Mouse (Mus musculus): ENCODE data around the gene Mus81.
"Not testable (repeated sequence)": the region's sequence is repeated elsewhere in the genome, so short reads cannot be mapped to it uniquely, and the experiment has no call there.

Mus81 gene

GRCm38 (mm10) chr19:5487768-5488550 lies at the start of gene Mus81:
Mus81 (minus strand) TSS chr19:5488402.
- peak; percentile 89 for DNase-seq (ENCODE audit: low spot score)

DNA sequence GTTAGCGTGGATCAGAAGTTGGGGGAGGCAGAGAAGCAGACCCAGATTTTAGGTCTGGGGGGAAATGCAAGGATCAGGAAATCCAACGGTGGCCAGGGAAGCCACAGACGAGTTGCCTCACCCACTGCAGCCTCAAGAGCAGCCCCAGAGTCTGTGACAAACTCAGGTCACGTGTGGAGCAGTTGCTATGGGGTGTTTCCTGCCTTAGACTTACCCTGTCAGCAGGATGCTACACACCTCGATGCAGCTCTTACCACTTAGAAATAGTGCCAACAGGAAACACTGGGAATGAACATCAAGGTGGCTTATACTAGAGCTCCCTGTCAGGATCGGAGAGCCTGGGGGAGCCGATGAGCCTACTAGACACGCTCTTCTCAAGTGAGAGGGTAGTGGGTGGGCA lies 44.3 kb upstream of the Mus81 start:
- DNase-seq (ENCODE audit: low spot score) = no peak

DNA sequence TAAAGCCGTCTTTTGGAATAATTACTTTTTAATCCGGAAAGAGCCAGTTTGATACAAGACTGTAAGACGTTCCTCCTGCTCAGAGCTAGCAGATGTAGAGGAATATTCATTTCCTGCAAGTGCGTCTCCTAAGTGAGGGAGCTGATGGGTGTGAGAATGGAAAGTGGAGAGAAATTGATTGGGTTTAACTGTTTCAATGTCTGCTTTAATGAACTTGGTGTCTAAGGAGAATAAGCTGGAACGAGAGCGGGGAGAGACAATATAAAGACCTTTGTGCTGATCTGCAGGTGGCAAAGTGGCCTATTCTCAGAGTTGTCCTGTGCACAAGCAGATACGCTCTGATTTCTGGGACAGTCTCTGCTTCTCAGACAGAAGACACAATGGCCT lies 41.9 kb upstream of the Mus81 start:
- no peak for DNase-seq (ENCODE audit: low spot score)

GRCm38 (mm10) chr19:5529325-5530137 lies 41.3 kb upstream of the Mus81 start:
- DNase-seq (ENCODE audit: low spot score) = peak; percentile 95

GRCm38 (mm10) chr19:5525204-5525603 lies 37.0 kb upstream of the Mus81 start:
- DNase-seq (ENCODE audit: low spot score) = no peak

GRCm38 (mm10) chr19:5518721-5519120 lies 30.5 kb upstream of the Mus81 start:
- no peak for DNase-seq (ENCODE audit: low spot score)

- no peak for DNase-seq (ENCODE audit: low spot score)
Observed at GRCm38 (mm10) chr19:5516906-5517505, 28.8 kb upstream of the Mus81 start.

DNA sequence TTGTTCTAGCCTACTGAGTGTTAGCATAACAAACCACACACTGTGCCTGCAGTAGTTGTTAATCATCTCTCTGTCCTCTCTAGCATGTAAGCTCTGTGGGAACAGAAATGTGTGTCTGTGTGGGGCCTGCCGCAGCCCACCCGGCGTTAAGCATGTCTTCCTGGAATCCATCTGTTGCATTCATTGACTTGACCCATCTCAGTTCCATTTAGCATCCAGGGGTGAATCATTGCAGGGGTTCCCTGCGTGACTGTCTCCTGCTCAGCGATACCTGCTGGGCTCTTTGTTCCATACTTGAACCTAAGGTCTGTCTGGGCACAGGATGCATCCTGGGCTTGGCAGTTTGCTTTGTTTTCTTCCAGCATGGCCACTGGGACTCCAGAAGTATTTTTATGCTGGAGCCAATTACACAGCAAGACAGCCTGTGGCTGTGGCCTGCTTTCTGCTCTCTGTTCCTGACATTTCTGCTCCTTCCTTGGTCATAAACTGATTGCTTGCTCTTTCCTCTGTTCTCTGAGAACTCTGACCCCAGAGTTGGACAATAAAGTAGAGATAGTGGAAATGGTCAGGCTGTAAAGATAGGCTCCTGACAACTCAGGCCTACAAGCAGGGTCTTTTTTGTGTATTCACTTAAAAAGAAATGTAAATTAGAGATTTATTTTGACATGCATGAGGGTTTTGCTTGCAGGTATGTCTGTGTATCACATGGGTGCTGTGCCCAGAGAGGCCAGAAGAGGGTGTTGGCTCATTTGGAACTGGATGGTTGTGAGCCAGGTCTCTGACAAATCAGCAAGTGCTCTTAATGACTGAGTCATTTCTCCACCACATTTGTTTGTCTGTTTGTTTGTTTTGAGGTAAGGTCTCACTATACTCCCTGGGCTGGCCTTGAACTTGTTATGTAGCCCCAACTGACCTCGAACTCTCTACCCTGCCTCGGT lies 27.9 kb upstream of the Mus81 start:
- no peak for DNase-seq (ENCODE audit: low spot score)

- DNase-seq (ENCODE audit: low spot score) = no peak
Observed at GRCm38 (mm10) chr19:5513005-5513349, 24.8 kb upstream of the Mus81 start.

DNA sequence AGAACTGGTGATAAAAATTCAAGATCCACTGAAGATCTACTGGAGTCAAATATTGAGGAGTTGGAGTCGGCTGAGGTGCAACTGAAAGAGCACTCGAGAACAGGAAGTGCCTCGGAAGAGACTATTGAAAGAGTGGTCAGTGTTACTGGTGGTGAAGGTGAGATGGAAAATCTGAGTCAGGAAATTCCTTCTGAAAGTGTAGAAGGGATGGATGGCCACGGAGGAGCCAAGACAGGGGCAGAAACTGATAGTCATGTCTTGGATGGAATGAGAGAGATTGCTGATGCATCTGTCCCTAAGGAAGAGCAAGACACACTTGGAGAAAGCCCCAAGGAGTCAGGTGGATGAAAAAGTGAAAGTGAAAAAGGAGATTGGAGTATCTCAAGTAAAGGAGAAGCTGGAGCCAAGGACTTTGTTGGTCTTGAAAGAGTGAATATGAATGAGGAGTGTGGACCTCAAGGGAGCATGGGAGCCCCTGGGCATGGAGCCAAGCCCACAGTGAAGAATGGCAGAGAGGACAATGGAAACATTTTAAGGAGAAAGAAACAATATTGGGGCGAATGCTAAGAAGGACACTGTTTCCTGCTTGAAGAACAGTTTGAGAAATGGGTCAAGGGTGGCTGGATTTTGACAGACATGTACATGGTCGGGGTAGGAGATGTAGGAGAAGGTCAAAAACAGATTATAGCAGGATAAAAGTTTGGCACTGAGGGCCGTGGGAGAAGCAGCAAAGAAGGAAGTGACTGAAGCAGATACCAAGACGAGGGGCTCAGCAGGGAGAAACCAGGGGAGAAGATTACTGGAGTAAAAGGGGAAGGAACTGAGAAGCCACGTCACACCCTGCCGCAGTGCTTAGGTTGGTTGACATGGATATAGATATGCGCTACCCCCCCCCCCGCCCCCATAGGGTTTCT lies 24.1 kb upstream of the Mus81 start:
- no peak for DNase-seq (ENCODE audit: low spot score)

GRCm38 (mm10) chr19:5511074-5511632 lies 23.0 kb upstream of the Mus81 start:
- no peak for DNase-seq (ENCODE audit: low spot score)

DNA sequence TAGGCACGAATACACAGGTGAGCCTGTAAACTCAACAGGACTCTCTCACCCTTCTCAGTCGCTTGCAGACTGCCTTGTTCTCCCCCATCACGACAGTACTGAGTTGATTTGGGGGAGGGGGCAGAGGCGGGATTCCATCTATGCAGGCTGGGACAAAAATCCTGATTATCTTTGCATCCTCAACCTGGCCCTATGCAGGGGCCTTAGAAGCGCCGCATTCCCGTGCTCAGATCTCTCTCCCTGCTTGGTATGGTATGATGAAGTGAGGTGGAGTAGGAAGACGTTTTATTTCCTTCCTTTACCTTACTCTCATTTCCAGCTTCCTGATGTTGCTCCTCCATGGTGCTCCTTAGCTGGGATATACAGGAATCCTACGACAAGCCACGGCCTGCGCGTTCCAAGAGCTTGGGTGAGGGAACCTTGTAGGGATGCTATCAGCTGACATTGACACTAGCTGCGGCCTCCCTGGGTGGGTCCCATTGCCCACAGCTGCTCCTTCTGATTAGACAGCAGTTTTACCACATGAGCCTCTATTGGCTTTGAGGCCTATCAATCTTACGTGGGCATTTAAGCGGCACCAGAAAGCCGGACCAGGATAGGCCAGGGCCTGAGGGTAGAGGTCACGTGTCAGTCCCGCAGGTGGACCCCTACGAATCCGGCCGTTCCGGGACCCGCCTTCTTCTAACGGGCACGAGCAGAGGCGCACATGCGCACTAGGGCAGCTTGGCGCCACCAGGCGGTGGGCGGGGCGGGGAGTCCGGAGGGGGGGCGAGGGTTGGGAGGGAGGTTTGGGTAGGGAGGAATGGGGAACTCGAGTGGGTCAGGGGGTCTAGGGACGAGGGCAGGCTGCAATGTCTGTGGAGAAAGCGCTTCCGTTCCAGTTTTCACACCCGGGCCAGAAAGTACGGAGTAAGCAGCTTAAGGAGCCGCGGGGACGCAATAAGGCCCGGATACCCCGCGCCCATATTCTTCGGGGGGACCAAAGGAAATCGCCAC lies 22.1 kb upstream of the Mus81 start, which contains the start of gene Snx32:
Gene Snx32 (minus strand): TSS at position 508 of the 996 bp plus-strand sequence.
- DNase-seq (ENCODE audit: low spot score) = peak; percentile 79

GRCm38 (mm10) chr19:5503687-5504086 lies 15.5 kb upstream of the Mus81 start, which contains the start of gene 1700020D05Rik:
1700020D05Rik (minus strand) TSS chr19:5503787.
- no peak for DNase-seq (ENCODE audit: low spot score)

DNA sequence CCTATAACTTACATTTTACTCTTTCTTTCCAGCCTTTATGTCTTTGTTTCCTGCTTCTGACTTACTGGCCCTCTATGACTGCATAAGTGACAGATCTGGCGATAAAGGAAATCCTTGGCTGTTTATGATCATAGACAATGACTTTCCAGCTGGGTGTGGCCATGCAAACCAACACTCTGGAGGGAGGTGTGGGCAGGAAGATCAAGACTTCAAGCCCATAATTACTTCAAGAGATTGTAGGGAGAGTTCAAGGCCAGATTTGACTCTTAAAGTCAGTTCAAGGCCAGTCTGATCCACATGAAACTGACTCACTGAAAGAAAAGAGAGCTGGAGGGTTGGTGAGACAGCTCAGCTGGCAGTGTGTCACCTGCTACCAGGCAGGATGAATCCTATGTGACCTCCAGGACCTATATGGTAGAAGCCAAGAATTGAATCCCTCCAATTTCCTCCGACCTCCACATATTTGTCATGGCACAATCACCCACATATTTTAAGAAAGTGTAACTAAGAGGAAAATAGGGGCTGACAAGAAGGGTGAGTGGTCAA lies 12.2 kb upstream of the Mus81 start:
- DNase-seq (ENCODE audit: low spot score) = no peak

- DNase-seq (ENCODE audit: low spot score) = no peak
Observed at GRCm38 (mm10) chr19:5496052-5496370, 7.8 kb upstream of the Mus81 start.

DNA sequence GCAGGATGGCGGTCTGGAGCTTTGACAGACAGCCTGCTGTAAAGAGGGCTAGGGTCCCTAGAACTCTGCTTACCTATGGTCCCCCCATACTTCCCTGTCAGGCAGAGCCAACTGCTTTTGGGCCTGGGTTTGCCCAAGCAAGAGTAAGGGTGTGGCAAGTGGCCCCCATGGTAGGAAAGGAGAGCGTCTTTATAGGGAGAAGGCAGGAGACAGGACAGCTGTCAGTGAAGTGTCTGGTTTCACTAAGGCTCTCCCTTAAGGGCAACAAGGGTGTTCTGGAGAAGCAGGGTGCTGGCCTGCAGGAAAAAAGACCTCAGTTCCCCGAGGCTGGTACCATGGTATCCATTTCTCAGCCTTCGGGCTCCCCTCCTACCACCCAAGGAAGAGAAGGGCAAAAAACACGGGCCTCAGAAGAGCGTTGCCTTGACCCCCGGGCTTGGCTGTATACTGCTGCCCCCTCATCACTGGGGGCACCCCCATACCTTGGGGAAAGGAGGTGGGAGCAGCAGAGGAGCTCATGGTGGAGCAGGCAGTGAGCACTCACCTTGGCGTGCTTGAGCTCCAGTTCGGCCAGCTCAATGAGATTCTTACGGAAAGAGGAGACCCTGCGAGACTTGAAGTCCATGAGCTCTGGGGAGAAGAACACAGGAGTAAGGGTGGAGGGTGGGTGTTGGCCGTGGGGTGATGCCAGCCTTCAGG lies 7.3 kb upstream of the Mus81 start:
- DNase-seq (ENCODE audit: low spot score) = no peak

DNA sequence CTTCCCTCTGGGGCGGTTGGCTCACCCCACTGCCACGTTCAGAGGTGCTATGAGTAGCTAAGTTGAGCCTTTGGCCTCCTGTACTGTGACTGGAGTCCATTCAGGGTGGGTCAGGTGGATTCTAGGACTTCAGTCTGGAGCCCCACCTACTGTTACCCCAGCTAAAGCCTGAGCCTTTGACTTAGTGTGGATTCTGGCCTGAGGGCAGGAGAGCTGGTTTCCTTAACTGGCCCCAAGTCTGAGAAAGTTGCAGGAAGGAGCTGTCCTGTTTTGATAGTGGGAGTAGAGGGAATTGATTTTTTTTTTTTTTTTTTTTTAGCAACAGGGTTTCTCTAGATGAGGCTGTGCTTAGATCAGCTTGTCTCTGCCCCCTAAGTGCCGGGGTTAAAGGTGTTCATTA lies 6.1 kb upstream of the Mus81 start:
- DNase-seq (ENCODE audit: low spot score) = no peak

DNA sequence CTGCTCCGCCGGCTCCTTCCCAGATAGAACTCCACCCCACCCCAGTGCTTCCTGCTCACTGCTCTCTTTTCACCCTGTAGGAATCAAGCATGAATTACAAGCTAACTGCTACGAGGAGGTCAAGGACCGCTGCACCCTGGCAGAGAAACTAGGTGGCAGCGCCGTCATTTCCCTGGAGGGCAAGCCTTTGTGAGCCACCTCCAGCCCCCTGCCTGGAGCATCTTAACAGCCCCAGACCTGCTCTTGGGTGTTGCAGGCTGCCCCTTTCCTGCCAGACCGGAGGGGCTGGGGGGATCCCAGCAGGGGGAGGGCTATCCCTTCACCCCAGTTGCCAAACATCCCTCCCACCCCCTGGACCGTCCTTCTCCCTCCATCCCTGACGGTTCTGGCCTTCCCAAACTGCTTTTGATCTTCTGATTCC lies 5.1 kb upstream of the Mus81 start:
- not testable (repeated sequence) for DNase-seq (ENCODE audit: low spot score)

All from urinary bladder, postnatal 10 days (tissue).